Mouse (Mus musculus) frontal cortex, postnatal 25 days (tissue): Measurements from ENCODE around the gene Vmn1r148.
"Not testable (repeated sequence)": the region's sequence is repeated elsewhere in the genome, so short reads cannot be mapped to it uniquely, and the experiment has no call there.

ENCODE experiments used
- DNase-seq, 2 experiments: peaks; one replicate each; pipeline ENCODE4 v3.0.0; 2022; ENCODE audit warnings: low spot score in 2 of 2

Gene Vmn1r148

DNA sequence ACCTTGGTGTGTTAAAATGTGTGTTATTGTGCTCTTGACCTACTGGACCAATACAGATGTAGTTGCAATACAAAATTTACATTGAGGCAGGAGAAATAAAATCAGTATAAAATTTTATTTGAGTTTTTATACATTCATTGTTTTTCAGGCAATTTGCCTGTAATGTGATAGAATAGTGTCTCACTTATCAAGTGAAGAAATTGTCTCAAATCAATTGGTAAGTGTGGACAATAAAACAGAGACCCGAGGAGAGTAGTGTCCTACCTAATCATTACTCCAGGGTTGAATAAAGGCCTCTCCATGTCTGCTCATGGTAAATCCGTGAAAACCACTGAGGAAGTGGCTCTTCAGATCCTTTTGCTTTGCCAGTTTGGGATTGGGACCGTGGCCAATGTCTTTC lies at the start of gene Vmn1r148:
Gene Vmn1r148, plus strand, starts transcription at position 301 of the 400 bp plus-strand sequence.
- DNase-seq, result not testable (repeated sequence)

DNA sequence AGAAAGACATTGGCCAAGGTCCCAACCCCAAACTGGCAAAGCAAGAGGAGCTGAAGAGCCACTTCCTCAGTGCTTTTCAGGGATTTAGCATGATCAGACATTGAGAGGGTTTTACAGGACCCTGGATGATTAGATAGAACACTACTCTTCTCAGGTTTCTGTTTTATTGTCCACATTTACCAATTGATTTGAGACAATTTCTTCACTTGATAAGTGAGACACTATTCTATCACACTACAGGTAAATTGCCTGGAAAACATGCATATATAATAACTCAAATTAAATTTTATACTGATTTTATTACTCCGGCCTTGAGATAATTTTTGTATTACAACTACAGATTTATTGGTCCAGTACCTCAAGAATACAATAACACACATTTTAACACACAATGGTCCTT lies 42.4 kb upstream of the Vmn1r148 start, which contains the start of gene Gm8660:
Gene Gm8660, minus strand, starts transcription at position 101 of the 400 bp plus-strand sequence.
- not testable (repeated sequence) for DNase-seq

GRCm38 (mm10) chr7:22438129-22438528 lies 24.7 kb downstream of the Vmn1r148 start, which contains the start of gene Vmn1r149:
Vmn1r149 (minus strand) TSS chr7:22438229.
- DNase-seq, result not testable (repeated sequence)

- not testable (repeated sequence) for DNase-seq
Observed at GRCm38 (mm10) chr7:22463975-22464374, 50.6 kb downstream of the Vmn1r148 start, which contains the start of gene Gm10665. Gm10665 (minus strand) TSS chr7:22464075.
